Mouse (Mus musculus): Measurements from ENCODE around the gene Nek7. TPM values are rescaled to one million over a fixed set of nuclear protein-coding genes. Genes with fewer than 3 reads are reported as not detected.

The Nek7 gene
- polyA plus RNA-seq, 1 experiment from 2014 or later = 72.7 TPM

GRCm38 (mm10) chr1:138594910-138595309 lies 25.0 kb downstream of the Nek7 start:
- ChIA-PET POLR2A (no interaction called here), CTCF (no interaction called here)
- no peaks in the 10 kb centered on the region for H3K27me3 ChIP-seq
- in situ Hi-C loops (cut with MboI; ENCODE audit: low pct_unique_long_range_greater_than_20kb) = no loop called here
- no peak for TF ChIP-seq CTCF (IDR thresholded peaks at IDR 0.05)
- DNase-seq (ENCODE audit: low read depth, low spot score) (no peak), ATAC-seq (no peak)

GRCm38 (mm10) chr1:138593922-138594321 lies 26.0 kb downstream of the Nek7 start:
- no peak for ATAC-seq
- no peaks in the 10 kb centered on the region for H3K27me3 ChIP-seq
- ChIA-PET CTCF (no interaction called here), POLR2A (no interaction called here)
- in situ Hi-C loops (cut with MboI; ENCODE audit: low pct_unique_long_range_greater_than_20kb) = no loop called here
- DNase-seq (ENCODE audit: low read depth, low spot score) = no peak
- no peak for TF ChIP-seq CTCF (IDR thresholded peaks at IDR 0.05)

GRCm38 (mm10) chr1:138592466-138592865 lies 27.5 kb downstream of the Nek7 start:
- ATAC-seq (no peak), DNase-seq (ENCODE audit: low read depth, low spot score) (no peak)
- in situ Hi-C loops (cut with MboI; ENCODE audit: low pct_unique_long_range_greater_than_20kb) = no loop called here

GRCm38 (mm10) chr1:138590451-138591022 lies 29.4 kb downstream of the Nek7 start:
- H3K27me3 ChIP-seq = no peaks in the 10 kb centered on the region
- no peak for ATAC-seq
- DNase-seq (ENCODE audit: low read depth, low spot score) = no peak
- ChIA-PET POLR2A (interaction anchor here (0.5 kb wide), 1 partner anchor 93 kb away, joined by 5 read pairs; no protein-coding TSS in a partner anchor), CTCF (interaction anchor here (0.9 kb wide), 1 partner anchor 11 kb away, joined by 4 read pairs; no protein-coding TSS in a partner anchor)
- TF ChIP-seq CTCF (IDR thresholded peaks at IDR 0.05) = no peak
- in situ Hi-C loops (cut with MboI; ENCODE audit: low pct_unique_long_range_greater_than_20kb) = no loop called here

More at GRCm38 (mm10) chr1:138592466-138592865, 27.5 kb downstream of the Nek7 start:
- H3K27me3 ChIP-seq = no peaks in the 10 kb centered on the region
- POLR2A ChIA-PET = interaction anchor here (0.9 to 1.2 kb wide), 2 partner anchors 10 to 16 kb away, joined by 3 read pairs; no protein-coding TSS in a partner anchor
- TF ChIP-seq CTCF (IDR thresholded peaks at IDR 0.05) = no peak
- CTCF ChIA-PET = interaction anchor here (1.7 kb wide), 1 partner anchor 10 kb away, joined by 4 read pairs; no protein-coding TSS in a partner anchor

- H3K27me3 ChIP-seq = no peaks in the 10 kb centered on the region
- DNase-seq (ENCODE audit: low read depth, low spot score) (no peak), ATAC-seq (no peak)
- no peak for TF ChIP-seq CTCF (IDR thresholded peaks at IDR 0.05)
- in situ Hi-C loops (cut with MboI; ENCODE audit: low pct_unique_long_range_greater_than_20kb) = no loop called here
- ChIA-PET CTCF (no interaction called here), POLR2A (interaction anchor here (0.7 kb wide), 1 partner anchor 11 kb away, joined by 5 read pairs; no protein-coding TSS in a partner anchor)
These were observed 30.8 kb downstream of the Nek7 start for GRCm38 (mm10) chr1:138589126-138589525.

- ATAC-seq (no peak), DNase-seq (ENCODE audit: low read depth, low spot score) (no peak)
- no peak for TF ChIP-seq CTCF (IDR thresholded peaks at IDR 0.05)
- in situ Hi-C loops (cut with MboI; ENCODE audit: low pct_unique_long_range_greater_than_20kb) = no loop called here
- POLR2A ChIA-PET = no interaction called here
- H3K27me3 ChIP-seq = no peaks in the 10 kb centered on the region
- CTCF ChIA-PET = interaction anchor here (1.2 kb wide), 1 partner anchor 20 kb away, joined by 3 read pairs; no protein-coding TSS in a partner anchor
These were observed 32.1 kb downstream of the Nek7 start for GRCm38 (mm10) chr1:138587812-138588211.

GRCm38 (mm10) chr1:138586891-138587290 lies 33.0 kb downstream of the Nek7 start:
- H3K27me3 ChIP-seq = no peaks in the 10 kb centered on the region
- ATAC-seq = no peak
- no peak for DNase-seq (ENCODE audit: low read depth, low spot score)
- no peak for TF ChIP-seq CTCF (IDR thresholded peaks at IDR 0.05)
- ChIA-PET POLR2A (interaction anchor here (1.1 kb wide), 1 partner anchor 16 kb away, joined by 3 read pairs; no protein-coding TSS in a partner anchor), CTCF (interaction anchor here (1.2 kb wide), 1 partner anchor 19 kb away, joined by 3 read pairs; no protein-coding TSS in a partner anchor)
- in situ Hi-C loops (cut with MboI; ENCODE audit: low pct_unique_long_range_greater_than_20kb) = no loop called here

GRCm38 (mm10) chr1:138584423-138585013 lies 35.4 kb downstream of the Nek7 start:
- ATAC-seq (no peak), DNase-seq (ENCODE audit: low read depth, low spot score) (no peak)
- in situ Hi-C loops (cut with MboI; ENCODE audit: low pct_unique_long_range_greater_than_20kb) = no loop called here
- CTCF ChIA-PET = no interaction called here
- POLR2A ChIA-PET = no interaction called here
- H3K27me3 ChIP-seq = no peaks in the 10 kb centered on the region
- no peak for TF ChIP-seq CTCF (IDR thresholded peaks at IDR 0.05)

GRCm38 (mm10) chr1:138582225-138582624 lies 37.7 kb downstream of the Nek7 start:
- DNase-seq (ENCODE audit: low read depth, low spot score) (no peak), ATAC-seq (no peak)
- H3K27me3 ChIP-seq = no peaks in the 10 kb centered on the region
- CTCF ChIA-PET = interaction anchor here (1.0 to 1.6 kb wide), 3 partner anchors 9 to 37 kb away, joined by 3 to 4 read pairs (median 4); no protein-coding TSS in a partner anchor
- TF ChIP-seq CTCF (IDR thresholded peaks at IDR 0.05) = no peak
- POLR2A ChIA-PET = no interaction called here
- in situ Hi-C loops (cut with MboI; ENCODE audit: low pct_unique_long_range_greater_than_20kb) = no loop called here

- in situ Hi-C loops (cut with MboI; ENCODE audit: low pct_unique_long_range_greater_than_20kb) = no loop called here
- CTCF ChIA-PET = interaction anchor here (1.8 kb wide), 1 partner anchor 10 kb away, joined by 4 read pairs; no protein-coding TSS in a partner anchor
- TF ChIP-seq CTCF (IDR thresholded peaks at IDR 0.05) = no peak
These were observed 40.0 kb downstream of the Nek7 start for GRCm38 (mm10) chr1:138579822-138580492.

More at GRCm38 (mm10) chr1:138579822-138580492, 40.0 kb downstream of the Nek7 start:
- POLR2A ChIA-PET = interaction anchor here (0.5 kb wide), 1 partner anchor 11 kb away, joined by 3 read pairs; no protein-coding TSS in a partner anchor
- H3K27me3 ChIP-seq = no peaks in the 10 kb centered on the region
- no peak for ATAC-seq
- DNase-seq (ENCODE audit: low read depth, low spot score) = no peak

Data from Patski (cell line).